Mouse (Mus musculus) testis, adult 2 months (tissue): ENCODE data around the gene Spns3. TPM values are rescaled to one million over a fixed set of nuclear protein-coding genes. Genes with fewer than 3 reads are reported as not detected.

Experiments
- H3K27ac ChIP-seq: fragments of 200-500 bp; 2 replicates; pipeline ENCODE4 v1.5.1; 2012; ENCODE audit warnings: low read depth, low read length; ENCODE audit not compliant: control insufficient read depth, insufficient read depth
- H3K27me3 ChIP-seq: fragments of 200-500 bp; 2 replicates; pipeline ENCODE4 v1.6.1; 2012; ENCODE audit warnings: mild to moderate bottlenecking, low read length, moderate library complexity; ENCODE audit not compliant: control insufficient read depth, insufficient read depth
- H3K36me3 ChIP-seq: fragments of 200-500 bp; 2 replicates; pipeline ENCODE4 v1.6.1; 2012; ENCODE audit warnings: mild to moderate bottlenecking, low read length; ENCODE audit not compliant: control insufficient read depth, insufficient read depth
- H3K4me1 ChIP-seq: fragments of 200-500 bp; 2 replicates; pipeline ENCODE4 v1.6.1; 2012; ENCODE audit warnings: low read length; ENCODE audit not compliant: control insufficient read depth, insufficient read depth
- H3K4me3 ChIP-seq: fragments of 200-500 bp; 2 replicates; pipeline ENCODE4 v1.5.1; 2012; ENCODE audit warnings: low read depth, mild to moderate bottlenecking, low read length, moderate library complexity, mixed read lengths; ENCODE audit not compliant: control insufficient read depth
- CTCF ChIP-seq: fragments of 200-500 bp; IDR thresholded peaks from 2 replicates; pipeline ENCODE4 v1.5.1; 2012; ENCODE audit warnings: low read depth, mild to moderate bottlenecking, inconsistent platforms, low read length, moderate library complexity; ENCODE audit not compliant: control insufficient read depth, insufficient read depth, insufficient replicate concordance
- POLR2A ChIP-seq: fragments of 200-500 bp; IDR thresholded peaks from 2 replicates; pipeline ENCODE4 v1.6.1; 2012; ENCODE audit warnings: low read depth, mild to moderate bottlenecking, inconsistent platforms, low read length, moderate library complexity; ENCODE audit not compliant: control insufficient read depth
- polyA plus RNA-seq: library from polyadenylated mRNA; depleted of rRNA; stranded (reverse); fragments of >200 nt; gene quantifications from 2 replicates; pipeline ENCODE4 v1.2.3, GENCODE M21; 2012

The Spns3 gene
- polyA plus RNA-seq, 1 experiment, result 1.6 TPM

DNA sequence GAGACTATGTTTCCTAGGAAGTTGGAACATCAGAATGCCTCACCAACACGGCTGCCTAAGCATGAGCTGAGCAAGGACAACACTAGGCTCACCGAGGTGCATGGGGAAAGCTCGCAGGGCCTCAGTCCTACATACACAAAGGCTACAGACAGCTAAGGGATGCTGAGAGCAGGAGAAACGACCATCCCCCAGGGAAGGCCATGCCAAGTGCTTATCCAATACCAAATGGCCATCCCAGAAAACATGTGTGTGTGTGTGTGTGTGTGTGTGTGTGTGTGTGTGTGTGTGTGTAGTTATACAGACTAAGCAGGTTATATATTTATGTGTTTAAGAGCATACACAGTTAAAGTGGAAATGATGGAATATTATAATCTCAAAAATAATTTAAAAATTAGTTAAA is 26.6 kb downstream of the Spns3 start:
- H3K4me1 ChIP-seq, result no peaks in the 10 kb centered on the region
- H3K27me3 ChIP-seq, result no peaks in the 10 kb centered on the region
- no peak for TF ChIP-seq POLR2A
- TF ChIP-seq CTCF, result no peak
- no peaks in the 10 kb centered on the region for H3K36me3 ChIP-seq
- no peak overlapping the region for H3K4me3 ChIP-seq
- no peak overlapping the region for H3K27ac ChIP-seq

DNA sequence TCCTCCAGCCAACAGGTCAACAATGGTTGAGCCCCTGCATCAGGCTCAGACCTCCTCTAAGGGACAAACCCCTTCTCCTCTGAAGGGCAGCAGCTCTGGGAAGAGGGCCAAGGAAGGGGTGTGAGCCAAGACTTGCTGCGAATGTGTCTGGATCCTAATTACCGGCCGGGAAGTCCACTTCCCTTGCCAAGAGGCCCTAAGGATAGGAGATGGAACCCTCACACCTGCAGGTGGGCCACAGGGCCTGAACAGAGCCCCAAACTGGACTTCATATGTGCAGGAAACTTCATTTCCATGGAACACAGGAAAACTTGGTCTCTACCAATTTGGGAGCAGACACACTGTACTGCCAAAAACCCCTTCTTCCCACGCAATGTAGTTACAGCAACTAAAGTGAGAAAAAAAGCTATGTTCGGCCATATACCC is 27.7 kb downstream of the Spns3 start:
- TF ChIP-seq CTCF (no peak), POLR2A (no peak)
- Histone ChIP-seq H3K4me3 (no peak overlapping the region), H3K4me1 (no peaks in the 10 kb centered on the region), H3K27ac (no peak overlapping the region), H3K36me3 (no peaks in the 10 kb centered on the region), H3K27me3 (no peaks in the 10 kb centered on the region)

DNA sequence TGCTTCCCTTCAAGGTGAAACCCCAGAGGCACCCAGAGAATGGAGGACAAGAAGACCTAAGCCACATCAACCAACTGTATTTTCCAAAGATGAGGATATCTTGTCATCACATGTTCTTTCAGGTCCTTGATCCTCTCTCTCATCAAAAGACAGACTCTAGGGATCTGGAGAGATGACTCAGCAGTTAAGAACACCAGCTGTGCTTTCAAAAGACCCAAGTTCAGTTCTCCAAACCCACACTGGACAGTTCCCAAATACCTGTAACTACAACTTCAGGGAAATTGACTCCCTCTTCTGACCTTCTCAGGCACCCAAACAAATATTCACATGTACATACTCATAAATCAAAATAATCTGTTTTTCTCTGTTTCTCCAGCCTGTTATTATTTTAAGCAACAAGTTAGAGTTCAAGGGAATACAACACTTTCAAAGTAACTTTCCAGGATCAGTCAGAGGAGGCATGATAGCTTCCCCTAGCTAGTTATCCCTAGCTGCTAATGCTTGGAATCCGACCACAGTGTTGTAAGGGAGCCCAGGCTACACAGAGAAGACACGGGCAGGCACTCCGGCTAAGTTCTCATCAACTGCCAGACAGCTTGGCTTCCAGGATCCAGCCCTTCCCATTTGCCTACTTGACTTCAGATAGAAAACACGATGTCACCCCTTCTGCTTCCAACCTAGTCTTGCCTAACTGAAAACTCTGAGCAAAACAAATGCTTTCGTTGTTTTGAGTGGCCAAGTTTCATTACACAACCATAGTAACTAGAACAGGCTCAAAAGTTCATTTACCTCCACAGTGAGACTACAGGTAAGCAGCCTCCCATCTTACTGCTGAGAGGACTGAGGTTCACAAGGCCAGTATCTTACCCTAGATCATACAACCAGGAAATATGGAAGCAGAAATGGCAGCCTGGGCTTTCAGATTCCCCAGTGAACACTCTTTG is 28.4 kb downstream of the Spns3 start:
- Histone ChIP-seq H3K27me3 (no peaks in the 10 kb centered on the region), H3K4me1 (no peaks in the 10 kb centered on the region), H3K4me3 (no peak overlapping the region), H3K36me3 (no peaks in the 10 kb centered on the region), H3K27ac (no peak overlapping the region)
- TF ChIP-seq POLR2A, result no peak
- no peak for TF ChIP-seq CTCF

DNA sequence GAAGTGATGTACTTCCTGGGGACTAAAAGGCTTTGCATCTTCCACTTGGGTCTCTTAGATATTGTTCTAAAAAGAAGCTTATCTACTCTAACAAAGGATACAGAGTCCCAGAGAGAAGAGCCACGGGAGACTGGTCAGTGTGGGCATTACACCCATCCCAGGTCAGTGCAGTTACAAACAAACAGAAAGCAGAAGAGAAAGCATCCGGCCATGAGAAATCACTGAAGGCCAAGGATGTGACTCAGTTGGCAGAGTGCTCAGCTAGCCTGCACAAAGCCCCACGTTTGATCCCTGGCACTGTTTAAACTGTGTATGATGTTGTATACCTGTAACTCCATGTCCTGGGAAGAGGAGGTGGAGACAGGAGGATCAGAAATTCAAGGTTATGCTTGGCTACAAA is 30.4 kb downstream of the Spns3 start:
- Histone ChIP-seq H3K4me3 (no peak overlapping the region), H3K27me3 (no peaks in the 10 kb centered on the region)
- TF ChIP-seq POLR2A, result no peak
- no peak for TF ChIP-seq CTCF

DNA sequence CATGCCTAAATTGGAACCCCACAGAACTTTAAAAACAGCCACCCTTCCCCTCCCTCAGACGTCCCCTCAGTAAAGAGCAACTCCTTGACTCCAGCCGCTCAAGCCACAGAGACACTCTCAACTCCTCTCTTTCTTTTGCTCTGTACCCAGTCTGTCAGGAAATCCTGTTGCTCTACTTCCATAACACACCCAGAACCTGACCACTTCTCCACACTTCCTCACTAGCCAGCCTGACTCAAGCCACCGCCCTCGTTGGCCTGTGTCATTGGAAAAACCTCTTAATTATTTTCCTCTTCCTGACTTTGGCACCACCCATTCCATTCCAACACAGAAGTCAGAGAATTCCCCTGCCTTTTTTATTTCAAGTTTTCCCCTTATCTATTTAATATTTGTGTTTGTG is 31.1 kb downstream of the Spns3 start:
- Histone ChIP-seq H3K36me3 (no peaks in the 10 kb centered on the region), H3K27me3 (no peaks in the 10 kb centered on the region), H3K4me3 (no peak overlapping the region), H3K4me1 (no peaks in the 10 kb centered on the region), H3K27ac (no peak overlapping the region)
- TF ChIP-seq POLR2A, result no peak
- no peak for TF ChIP-seq CTCF

More for the DNA sequence above, 30.4 kb downstream of the Spns3 start:
- H3K4me1 ChIP-seq, result no peaks in the 10 kb centered on the region
- no peak overlapping the region for H3K27ac ChIP-seq
- no peaks in the 10 kb centered on the region for H3K36me3 ChIP-seq

DNA sequence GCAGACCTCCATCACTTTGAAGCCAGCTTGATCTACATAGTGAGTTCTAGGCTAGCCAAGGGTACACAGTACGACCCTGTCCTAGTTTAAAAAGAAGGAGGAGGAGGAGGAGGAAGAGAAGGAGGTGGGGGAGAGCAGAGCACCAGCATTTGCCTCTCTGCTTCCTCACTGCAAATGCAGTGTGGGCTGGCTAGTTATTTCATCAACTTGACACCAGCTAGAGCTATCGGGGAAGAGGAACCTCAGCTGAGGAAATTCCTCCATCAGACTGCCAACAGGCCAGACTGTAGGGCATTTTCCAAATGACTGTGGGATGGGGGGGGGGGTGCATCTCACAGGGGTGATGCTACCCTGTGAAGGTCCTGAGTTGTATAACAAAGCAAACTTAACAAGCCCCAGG is 31.9 kb downstream of the Spns3 start:
- H3K4me1 ChIP-seq, result no peaks in the 10 kb centered on the region
- no peak overlapping the region for H3K27ac ChIP-seq
- H3K27me3 ChIP-seq, result no peaks in the 10 kb centered on the region
- no peak for TF ChIP-seq CTCF
- TF ChIP-seq POLR2A, result no peak
- no peak overlapping the region for H3K4me3 ChIP-seq
- H3K36me3 ChIP-seq, result no peaks in the 10 kb centered on the region

DNA sequence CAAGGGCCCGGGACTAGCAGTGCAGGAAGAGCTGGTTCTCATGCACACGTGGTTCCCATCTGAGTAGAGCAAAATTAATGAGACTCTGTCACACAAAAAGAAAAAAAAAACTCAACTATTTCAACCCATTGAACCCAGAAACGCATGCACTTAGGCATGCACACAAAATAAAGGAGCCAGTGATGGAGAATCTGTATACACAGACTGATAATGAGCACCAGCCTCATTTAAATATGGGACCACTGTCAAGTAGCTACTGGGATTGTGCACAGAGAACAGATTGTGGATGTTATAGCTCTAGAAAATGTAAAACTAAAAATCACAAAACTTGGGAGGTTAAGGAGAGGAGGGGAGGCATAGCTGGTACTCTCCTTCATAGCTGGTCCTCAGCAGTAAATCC is 35.3 kb downstream of the Spns3 start:
- TF ChIP-seq POLR2A (no peak), CTCF (no peak)
- Histone ChIP-seq H3K36me3 (no peaks in the 10 kb centered on the region), H3K27ac (no peak overlapping the region), H3K4me1 (no peaks in the 10 kb centered on the region), H3K4me3 (no peak overlapping the region), H3K27me3 (no peaks in the 10 kb centered on the region)
